Mouse (Mus musculus) cerebellum, adult 2 months (tissue): ENCODE results near the gene Kcnj6.

Experiments
- CTCF ChIP-seq: fragments of 200-500 bp; IDR thresholded peaks from 2 replicates; pipeline ENCODE4 v1.5.1; 2011; ENCODE audit warnings: low read depth, mild to moderate bottlenecking, control low read depth, low read length, moderate library complexity, borderline replicate concordance; ENCODE audit not compliant: insufficient read depth
- POLR2A ChIP-seq: fragments of 200-500 bp; IDR thresholded peaks from 2 replicates; pipeline ENCODE4 v1.6.1; 2011; ENCODE audit warnings: low read length, control low read depth, borderline replicate concordance; ENCODE audit not compliant: insufficient read depth

GRCm38 (mm10) chr16:94949172-94949571, 48.3 kb downstream of the Kcnj6 start:
- TF ChIP-seq CTCF (no peak), POLR2A (no peak)
